Mouse (Mus musculus) hematopoietic multipotent progenitor cell, adult 10-12 weeks (in vitro differentiated cells): Measurements from ENCODE around the gene Stfa2. TPM values are rescaled to one million over a fixed set of nuclear protein-coding genes. Genes with fewer than 3 reads are reported as not detected.

ENCODE experiments used
- polyA plus RNA-seq: library from polyadenylated mRNA; stranded (reverse); fragments of >175 nt; gene quantifications from 2 replicates; pipeline ENCODE4 v1.2.3, GENCODE M21; 2012; ENCODE audit warnings: low replicate concordance

The Stfa2 gene
- polyA plus RNA-seq, result not detected in 2 replicates

DNA sequence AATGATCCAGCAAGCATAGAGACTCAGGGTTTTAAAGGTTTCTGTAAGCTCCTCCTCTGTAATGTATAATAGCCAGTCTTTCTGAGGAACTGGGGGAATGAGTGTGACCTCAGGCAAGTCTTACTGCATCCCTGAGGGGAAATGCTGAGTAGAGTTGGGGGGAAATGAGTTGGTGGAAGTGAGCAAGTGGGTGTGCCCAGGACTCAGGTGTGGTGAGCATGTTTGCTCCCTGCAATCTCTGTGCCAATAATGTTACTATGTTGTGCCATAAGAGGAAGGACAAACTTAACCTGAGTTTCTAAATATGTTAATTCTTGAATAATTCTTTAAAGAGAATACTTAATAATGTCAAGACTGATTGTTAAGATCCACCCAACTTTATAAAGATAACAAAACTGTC, at the start of gene Stfa2:
Stfa2 (minus strand) TSS at position 101 of the 400 bp plus-strand sequence.

GRCm38 (mm10) chr16:36455342-36455802, 47.1 kb upstream of the Stfa2 start, which contains the start of gene Stfa3:
Gene Stfa3 (minus strand): TSS chr16:36455392.

GRCm38 (mm10) chr16:36367648-36368047, 40.6 kb downstream of the Stfa2 start, which contains the start of gene BC100530:
Gene BC100530 (minus strand): TSS chr16:36367748.

Other genes starting within 250 kb of the Stfa2 start
- 1.3 and 2.2 TPM in 2 replicates for gene Gm5483, start 224.2 kb downstream of the Stfa2 start, polyA plus RNA-seq
- not detected in 2 replicates for gene Gm5416, start 198.1 kb downstream of the Stfa2 start, polyA plus RNA-seq
- not detected in 2 replicates for gene 2010005H15Rik, start 187.0 kb downstream of the Stfa2 start, polyA plus RNA-seq
- gene Stfa1, start 131.5 kb downstream of the Stfa2 start, polyA plus RNA-seq, result not detected in 2 replicates
- gene BC117090, start 74.1 kb downstream of the Stfa2 start, polyA plus RNA-seq, result not detected in 2 replicates
- gene BC100530, start 40.7 kb downstream of the Stfa2 start, polyA plus RNA-seq, result not detected in 2 replicates
- not detected in 2 replicates for gene Stfa3, start 46.9 kb upstream of the Stfa2 start, polyA plus RNA-seq
- not detected in 2 replicates for gene Casr, start 153.7 kb upstream of the Stfa2 start, polyA plus RNA-seq